Mouse (Mus musculus) kidney, adult 2 months (tissue): ENCODE measurements at regions not wholly inside any gene's neighbourhood (a gene's known extent, or its start where the extent isn't known, plus 50 kb on each side); places are given as distances from the start of the nearest gene placed in this dataset.

ENCODE experiments used
- CTCF ChIP-seq: fragments of 200-500 bp; conservative IDR thresholded peaks from 2 replicates; pipeline ENCODE4 v1.5.1; 2011; ENCODE audit warnings: low read depth, mild to moderate bottlenecking, control low read depth, low read length, moderate library complexity, mixed read lengths; ENCODE audit not compliant: insufficient read depth, insufficient read length
- POLR2A ChIP-seq: fragments of 200-500 bp; IDR thresholded peaks from one replicate; pipeline ENCODE4 v1.6.1; 2011; ENCODE audit warnings: low read depth, low read length, control low read depth

DNA sequence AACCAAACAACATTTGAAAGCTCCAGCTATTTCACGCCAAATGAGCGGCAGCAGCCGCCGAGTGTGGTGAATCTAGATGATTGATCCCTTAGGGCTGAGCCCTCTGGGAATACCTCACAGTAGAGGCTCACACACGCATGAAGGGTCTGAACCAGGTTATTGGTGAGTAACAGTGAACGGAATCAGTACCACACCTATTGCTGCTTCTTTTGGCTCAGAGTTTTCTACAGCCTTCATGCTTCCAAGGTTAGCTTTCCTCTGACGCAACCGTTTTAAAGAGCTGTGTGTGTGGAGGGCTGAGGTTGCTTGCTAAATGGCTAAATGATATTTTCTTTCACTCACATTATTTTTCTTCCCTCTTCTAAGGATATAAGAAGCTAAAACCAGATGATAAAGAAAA, 464.4 kb downstream of the Gja1 start:
- no peak for TF ChIP-seq CTCF
- TF ChIP-seq POLR2A: no peak
